Mouse (Mus musculus) cerebellum, postnatal 10 days (tissue): ENCODE measurements around the gene Mapk10.
A peak's percentile ranks its signal among the peaks of the same experiment; 100 is the strongest.
"Not testable (repeated sequence)": the region's sequence is repeated elsewhere in the genome, so short reads cannot be mapped to it uniquely, and the experiment has no call there.

Experiments used
- DNase-seq, 2 experiments: peaks; one replicate each; pipeline ENCODE4 v3.0.0; 2021; ENCODE audit warnings: mixed read lengths in 2 of 2

The Mapk10 gene

GRCm38 (mm10) chr5:102947061-102947711 lies 263.9 kb downstream of the Mapk10 start:
- DNase-seq, result no peak

DNA sequence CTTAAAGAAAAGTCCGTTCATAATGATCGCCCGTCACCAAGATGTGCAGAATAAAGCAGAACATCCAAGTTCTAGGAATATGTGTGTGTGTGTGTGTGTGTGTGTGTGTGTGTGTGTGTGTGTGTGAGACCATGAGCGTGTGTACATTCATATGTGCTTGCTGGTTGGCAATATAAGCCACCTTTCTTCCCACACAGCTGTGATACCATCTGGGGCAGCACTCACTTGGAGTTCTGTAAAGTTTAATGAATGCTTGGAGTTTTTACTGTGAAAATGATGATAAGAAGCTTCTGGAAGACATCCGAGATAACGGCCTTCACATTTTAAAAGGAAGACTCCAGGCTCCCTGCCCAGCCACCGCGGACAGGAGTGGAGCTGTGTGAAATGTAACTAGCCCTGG lies 264.5 kb downstream of the Mapk10 start:
- no peak for DNase-seq

GRCm38 (mm10) chr5:102943864-102944630 lies 267.1 kb downstream of the Mapk10 start:
- DNase-seq, result peak; percentile 21 to 23

GRCm38 (mm10) chr5:102930161-102930560 lies 281.0 kb downstream of the Mapk10 start:
- no peak for DNase-seq

- DNase-seq, result peak; percentile 71 to 81
These were observed 284.3 kb downstream of the Mapk10 start for GRCm38 (mm10) chr5:102926786-102927185.

- no peak for DNase-seq
These were observed 290.9 kb downstream of the Mapk10 start for GRCm38 (mm10) chr5:102920199-102920598.

DNA sequence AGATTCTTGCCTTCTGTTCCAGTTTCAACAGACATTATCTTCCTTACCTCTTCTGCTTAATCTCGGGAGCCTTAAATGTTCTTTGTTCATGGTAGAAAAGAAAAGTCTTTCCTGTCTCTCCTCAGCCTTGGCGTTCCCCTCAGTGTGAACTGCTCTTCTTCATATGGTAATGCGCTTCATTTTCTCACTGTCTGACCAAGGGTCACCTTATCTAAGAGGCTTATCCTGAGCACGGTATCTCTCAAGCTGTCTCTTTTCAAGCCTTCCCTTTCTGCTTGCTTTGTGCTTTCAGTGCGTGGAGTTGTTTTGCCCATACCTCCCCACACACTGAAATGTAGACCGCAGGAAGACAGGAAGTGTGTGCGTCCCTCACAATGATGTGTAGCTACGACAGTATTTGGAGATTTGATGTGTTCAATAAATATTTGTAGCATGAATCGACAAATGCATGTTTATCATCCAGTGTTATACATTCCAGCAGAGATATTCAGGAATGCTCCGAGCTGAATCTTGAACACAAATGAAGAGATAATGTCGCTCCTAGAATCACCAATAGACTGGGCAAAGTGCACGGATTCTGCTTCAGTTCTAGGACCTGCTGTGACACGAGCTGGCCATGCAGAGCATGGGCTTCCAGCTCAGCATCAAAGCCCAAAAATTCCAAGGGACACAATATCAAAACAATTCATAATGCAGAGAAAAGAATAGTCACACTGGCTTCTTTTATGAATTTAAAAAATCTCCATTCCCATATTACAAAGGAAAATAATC lies 305.5 kb downstream of the Mapk10 start:
- DNase-seq, result peak; percentile 39 to 50

- DNase-seq, result peak in 1 of 2 experiments; percentile 20
These were observed 307.1 kb downstream of the Mapk10 start for GRCm38 (mm10) chr5:102904066-102904465.

- peak; percentile 27 to 30 for DNase-seq
These were observed 307.6 kb downstream of the Mapk10 start for GRCm38 (mm10) chr5:102903487-102903886.

DNA sequence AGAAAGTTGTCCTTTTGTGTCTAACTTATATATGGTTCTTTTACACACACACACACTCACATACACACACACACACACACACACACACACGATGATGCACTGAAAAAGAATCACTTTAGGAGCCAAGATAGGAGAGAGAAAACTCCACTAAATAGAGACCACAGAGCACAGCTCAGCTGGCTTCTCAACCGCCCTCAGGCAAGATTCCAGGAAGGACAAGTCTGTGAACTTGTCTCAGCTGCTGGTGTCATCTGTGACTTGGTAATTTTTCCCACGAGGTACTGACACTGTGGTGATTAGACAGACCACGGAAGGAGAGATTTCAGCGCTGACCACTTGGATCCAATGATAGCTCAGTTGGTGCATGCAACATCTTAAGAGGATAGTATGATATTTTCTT lies 310.0 kb downstream of the Mapk10 start:
- peak; percentile 22 to 34 for DNase-seq

GRCm38 (mm10) chr5:102899680-102900215 lies 311.4 kb downstream of the Mapk10 start:
- no peak for DNase-seq

- no peak for DNase-seq
These were observed 312.8 kb downstream of the Mapk10 start for GRCm38 (mm10) chr5:102898301-102898700.

- DNase-seq, result no peak
These were observed 318.9 kb downstream of the Mapk10 start for GRCm38 (mm10) chr5:102892226-102892625.

GRCm38 (mm10) chr5:102889163-102889488 lies 322.0 kb downstream of the Mapk10 start:
- no peak for DNase-seq

DNA sequence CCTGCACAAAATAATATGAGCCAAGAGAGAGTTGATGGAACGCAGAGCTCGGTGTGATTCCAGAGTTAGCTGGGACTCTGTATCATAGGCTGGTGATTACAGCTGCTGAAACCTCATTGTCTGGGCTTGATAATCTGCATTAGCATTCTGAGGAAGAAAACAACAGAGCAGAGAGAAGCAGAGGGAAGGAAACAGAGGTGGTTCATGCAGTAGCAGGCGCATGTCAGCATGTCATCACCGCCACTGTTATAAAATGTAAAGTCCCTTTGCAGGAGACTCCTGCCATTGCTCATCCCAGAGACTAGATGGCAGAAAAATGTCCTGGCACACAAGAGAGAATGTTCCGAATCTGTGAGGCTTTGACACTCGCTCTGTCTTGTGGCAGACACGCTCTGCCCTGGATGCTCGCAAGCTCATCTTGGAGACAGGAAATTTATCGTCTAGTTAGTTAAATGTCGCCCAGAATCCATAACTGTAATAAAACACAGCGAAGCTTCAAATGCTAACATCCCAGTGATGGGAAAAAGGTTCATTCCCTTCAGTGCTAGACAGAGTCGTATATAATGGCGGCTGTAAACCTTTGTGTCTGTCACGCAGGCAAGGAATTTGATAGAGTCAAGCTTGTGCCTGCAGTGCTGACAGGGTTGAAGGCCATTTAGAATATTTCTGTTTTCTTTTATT lies 322.5 kb downstream of the Mapk10 start:
- DNase-seq, result no peak

- DNase-seq, result no peak
These were observed 335.5 kb downstream of the Mapk10 start for GRCm38 (mm10) chr5:102875628-102876027.

GRCm38 (mm10) chr5:102874605-102875298 lies 336.4 kb downstream of the Mapk10 start:
- peak; percentile 81 to 85 for DNase-seq

DNA sequence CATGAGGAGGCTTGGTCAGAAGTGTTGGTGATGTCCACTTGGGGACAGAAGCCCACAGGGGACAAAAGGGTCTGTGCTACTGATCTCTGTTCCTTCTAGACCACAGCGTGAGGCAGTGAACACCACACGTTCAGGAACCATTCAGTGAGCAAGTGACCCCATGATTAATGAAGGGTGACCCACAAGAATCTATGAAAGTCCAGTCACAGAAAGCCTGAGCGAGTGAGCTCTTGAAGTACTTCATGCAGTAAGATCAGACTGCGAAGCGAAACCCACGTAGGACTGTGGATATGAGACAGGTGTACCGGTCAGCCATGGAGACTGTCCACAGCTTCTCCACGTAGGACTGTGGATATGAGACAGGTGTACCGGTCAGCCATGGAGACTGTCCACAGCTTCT lies 338.1 kb downstream of the Mapk10 start:
- DNase-seq, result not testable (repeated sequence)

DNA sequence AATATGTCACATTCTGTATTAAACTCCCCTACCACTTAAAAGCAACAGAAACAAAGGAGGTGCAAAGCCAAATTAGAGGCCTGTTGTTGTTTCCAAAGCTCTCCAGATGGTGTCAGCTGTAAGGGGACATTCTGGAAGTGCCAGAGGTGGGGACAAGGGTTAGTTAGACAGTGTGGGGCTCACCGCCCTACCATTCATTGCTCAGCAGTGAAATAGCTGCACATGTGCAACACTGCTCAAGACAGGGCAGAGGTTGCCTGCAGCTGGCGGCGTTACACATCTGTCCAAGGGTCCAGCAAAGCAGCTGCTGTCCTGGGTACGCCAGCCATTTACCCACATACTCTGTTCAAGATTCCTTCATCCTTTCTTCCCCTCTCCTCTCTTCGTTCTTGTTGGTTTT lies 342.9 kb downstream of the Mapk10 start:
- DNase-seq, result no peak

GRCm38 (mm10) chr5:102859749-102860148 lies 351.4 kb downstream of the Mapk10 start:
- no peak for DNase-seq

DNA sequence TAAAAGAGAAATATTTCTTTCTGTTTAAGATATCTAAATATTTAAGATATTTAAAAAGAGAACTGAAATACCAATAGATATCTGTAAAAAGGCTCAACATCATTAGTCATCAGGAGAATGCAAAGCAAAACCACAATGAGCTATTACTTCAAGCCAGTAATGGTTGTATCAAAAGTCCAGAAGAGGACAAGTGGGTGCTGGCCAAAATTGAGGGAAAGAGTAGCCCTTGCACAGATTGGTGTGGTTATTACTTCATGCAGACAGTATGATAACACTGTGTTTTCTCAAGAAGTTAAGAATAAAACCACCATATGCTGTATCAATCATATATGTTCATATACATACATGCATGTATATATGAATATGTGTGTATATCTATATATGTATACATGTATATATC lies 353.1 kb downstream of the Mapk10 start:
- no peak for DNase-seq
